Mouse (Mus musculus) cortical plate, adult 2 months (tissue): ENCODE data around the gene Fam209.

Experiments
- CTCF ChIP-seq: fragments of 200-500 bp; IDR thresholded peaks from 2 replicates; pipeline ENCODE4 v1.5.1; 2011; ENCODE audit warnings: mild to moderate bottlenecking, control low read depth, low read length; ENCODE audit not compliant: insufficient read depth; ENCODE audit errors: extremely low read depth
- POLR2A ChIP-seq: fragments of 200-500 bp; IDR thresholded peaks from 2 replicates; pipeline ENCODE4 v1.6.1; 2011; ENCODE audit warnings: mild to moderate bottlenecking, low read length, control low read depth; ENCODE audit not compliant: insufficient read depth; ENCODE audit errors: extremely low read depth

- TF ChIP-seq CTCF (no peak), POLR2A (no peak)
Measured at GRCm38 (mm10) chr2:172458496-172458895, 13.8 kb upstream of the Fam209 start, which contains the start of gene Gcnt7.
